Mouse (Mus musculus): Measurements from ENCODE around the gene Golga3.

Golga3 gene

DNA sequence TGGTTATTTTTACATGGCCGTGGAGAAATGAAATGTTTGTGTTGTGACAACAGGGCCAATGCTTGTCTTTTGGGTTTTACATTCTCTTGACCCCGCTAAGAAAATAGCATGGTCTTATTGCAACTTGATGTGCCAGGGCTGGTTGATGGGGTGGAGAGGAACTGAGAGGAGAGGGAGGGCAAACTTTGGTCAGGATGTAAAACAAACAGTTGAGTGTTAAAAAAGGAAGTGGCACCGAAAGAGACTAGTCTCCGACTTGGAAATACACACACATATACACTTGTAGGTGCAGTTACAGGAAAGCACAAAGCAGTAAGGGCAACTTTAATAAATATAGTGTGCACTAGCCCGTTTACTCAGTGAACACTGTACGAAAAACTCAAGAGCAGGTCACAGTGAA, 55.8 kb downstream of the Golga3 start:
- DNase-seq: no peak

DNA sequence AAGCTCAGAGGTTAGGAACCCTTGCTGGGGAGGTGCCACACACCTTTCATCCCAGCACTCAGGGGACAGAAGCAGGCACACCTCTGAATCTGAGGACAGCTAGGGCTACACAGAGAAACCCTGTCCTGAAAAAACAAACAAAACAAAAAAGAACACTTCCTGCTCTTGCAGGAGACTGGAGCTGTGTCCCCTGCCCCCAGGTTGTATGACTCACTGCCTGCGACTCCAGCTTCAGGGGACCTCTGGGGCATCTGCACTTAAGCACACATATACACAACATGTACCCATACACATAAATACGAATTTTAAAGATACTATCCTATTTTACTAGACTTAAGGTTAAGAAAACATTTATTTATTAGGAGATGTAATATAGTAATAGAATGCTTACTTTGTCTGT, 67.6 kb downstream of the Golga3 start:
- no peak for DNase-seq

GRCm38 (mm10) chr5:110266941-110267340, 90.4 kb downstream of the Golga3 start:
- no peak for DNase-seq

DNA sequence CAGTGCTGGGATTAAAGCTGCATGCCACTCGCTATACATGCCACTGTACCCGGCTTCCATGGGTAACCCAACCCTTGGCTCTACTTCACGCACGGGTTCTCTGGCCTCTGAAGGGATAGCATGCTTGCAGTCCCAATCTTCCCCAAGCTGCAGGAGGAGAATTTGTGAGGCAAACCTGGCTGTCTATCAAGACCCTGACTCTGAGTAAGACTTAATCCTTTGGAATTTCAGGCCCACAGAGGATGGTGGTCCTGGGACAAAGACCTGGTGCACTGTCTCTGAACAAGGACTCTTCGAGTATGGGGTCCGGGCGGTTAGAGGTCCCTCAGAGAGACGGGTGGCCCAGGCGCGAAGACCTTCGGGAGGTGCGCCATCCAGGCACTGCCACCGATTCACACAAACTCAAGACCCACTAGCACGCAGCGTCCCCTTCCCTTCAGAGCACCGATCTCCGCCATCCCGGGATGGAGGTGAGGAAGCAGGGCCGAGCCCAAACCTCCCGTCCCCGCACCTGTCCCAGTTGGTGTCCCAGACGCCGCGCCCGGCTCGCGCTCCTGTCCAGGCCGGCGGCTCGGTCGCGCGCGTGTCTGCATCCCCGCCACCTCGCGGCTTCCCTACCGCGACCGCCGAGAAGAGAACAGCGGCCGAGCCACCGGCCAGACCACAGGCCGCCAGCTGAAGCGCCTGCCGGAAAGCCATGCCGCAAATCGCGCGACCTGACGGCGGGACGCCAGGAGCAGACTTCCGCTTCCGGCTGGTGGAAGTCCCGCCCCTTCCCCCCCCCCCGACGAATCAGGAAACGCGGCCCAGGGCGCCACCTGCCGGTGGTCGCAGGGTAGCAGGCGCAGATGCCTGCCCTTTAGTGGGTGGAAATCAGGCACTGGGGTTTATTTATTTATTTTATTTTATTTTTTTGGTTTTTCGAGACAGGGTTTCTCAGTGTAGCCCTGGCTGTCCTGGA, 92.9 kb downstream of the Golga3 start, which contains the start of gene Pgam5:
Gene Pgam5 (minus strand): TSS at position 773 of the 961 bp plus-strand sequence.
- peak; percentile 97 to 99 for DNase-seq

GRCm38 (mm10) chr5:110270242-110270641, 93.7 kb downstream of the Golga3 start:
- DNase-seq: peak in 1 of 2 experiments; percentile 18

GRCm38 (mm10) chr5:110274147-110274546, 97.6 kb downstream of the Golga3 start:
- DNase-seq: no peak

- DNase-seq: no peak
Observed at GRCm38 (mm10) chr5:110274846-110275245, 98.3 kb downstream of the Golga3 start.
